Mouse (Mus musculus) cerebellum, adult 2 months (tissue): ENCODE measurements around the gene Shb.

Experiments used
- CTCF ChIP-seq: fragments of 200-500 bp; IDR thresholded peaks from 2 replicates; pipeline ENCODE4 v1.5.1; 2011; ENCODE audit warnings: low read depth, mild to moderate bottlenecking, control low read depth, low read length, moderate library complexity, borderline replicate concordance; ENCODE audit not compliant: insufficient read depth
- POLR2A ChIP-seq: fragments of 200-500 bp; IDR thresholded peaks from 2 replicates; pipeline ENCODE4 v1.6.1; 2011; ENCODE audit warnings: low read length, control low read depth, borderline replicate concordance; ENCODE audit not compliant: insufficient read depth

DNA sequence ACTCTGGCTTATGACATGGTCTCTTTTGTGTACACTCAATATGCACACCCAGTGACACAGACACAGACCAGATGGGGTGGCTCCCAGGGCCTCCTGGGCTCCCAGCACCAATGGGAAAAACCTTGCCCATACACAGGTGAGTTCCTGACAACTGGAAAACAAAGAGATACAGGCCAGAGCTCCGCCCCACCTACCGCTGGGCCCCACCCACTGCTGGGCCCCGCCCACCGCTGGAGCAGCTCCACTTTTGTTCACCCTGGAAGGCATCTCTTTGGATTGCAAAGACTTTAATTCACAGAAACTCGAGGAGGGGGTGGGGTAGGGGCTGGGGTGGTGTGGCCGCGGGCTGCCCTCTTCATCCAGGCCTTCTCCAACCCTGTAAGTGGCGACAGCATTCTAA, 108.9 kb downstream of the Shb start:
- TF ChIP-seq CTCF (no peak), POLR2A (no peak)
